In genomic region chr6:33560925-33561324, GRCm38 (mm10) we compare ENCODE assay signal across 33 mouse cellular contexts.
A peak's percentile ranks its signal among the peaks of the same experiment; 100 is the strongest.
DNase-seq lines count a peak whose midpoint lies in the region; ATAC-seq and TF ChIP-seq lines count a peak whose summit lies in the region.
"Had no signal": no experiment of that assay in that cellular context is flagged by ENCODE, and none has a peak within 500 bp of the region (broad histone marks: within the 10 kb centered on the region; RNA-seq: fewer than 3 reads in every experiment).

No protein-coding gene starts in this region.

- no peak for ATAC-seq in granulocyte monocyte progenitor cell, adult 5-6 weeks (replicated peaks; ENCODE audit: poor library complexity, severe bottlenecking)
- no peak for ATAC-seq in midbrain, postnatal 0 days (ENCODE audit: low FRiP score)
- ATAC-seq: activated CD4-positive, CD25-positive, alpha-beta regulatory T cell, adult 4 months; forebrain, embryonic 13.5 days; midbrain, embryonic 13.5 days had no signal

- H3K27me3 ChIP-seq in midbrain, postnatal 0 days (ENCODE audit: insufficient read depth, low read length) = no peaks in the 10 kb centered on the region
- H3K27me3 ChIP-seq: CH12.LX; embryonic facial prominence, embryonic 13.5 days; forebrain, embryonic 13.5 days; heart, embryonic 15.5 days; hindbrain, embryonic 13.5 days; kidney, embryonic 15.5 days; limb, embryonic 15.5 days; lung, embryonic 15.5 days; megakaryocyte, embryonic 14.5 days; midbrain, embryonic 13.5 days had no signal

- H3K27ac ChIP-seq in layer of hippocampus, adult 2 months = peak overlapping the region; percentile 69; the same call in 1 of the 2 replicates
- no peak overlapping the region for H3K27ac ChIP-seq in midbrain, postnatal 0 days (ENCODE audit: low read depth, low read length)
- H3K27ac ChIP-seq: embryonic facial prominence, embryonic 13.5 days; forebrain, embryonic 13.5 days; heart, embryonic 15.5 days; hindbrain, embryonic 13.5 days; kidney, embryonic 15.5 days; limb, embryonic 15.5 days; liver, embryonic 14.5 days; lung, embryonic 15.5 days; midbrain, embryonic 13.5 days had no signal

- H3K36me3 ChIP-seq in midbrain, postnatal 0 days (ENCODE audit: insufficient read depth, low read length) = no peaks in the 10 kb centered on the region
- H3K36me3 ChIP-seq: embryonic facial prominence, embryonic 13.5 days; heart, embryonic 15.5 days; hindbrain, embryonic 13.5 days; kidney, embryonic 15.5 days; limb, embryonic 15.5 days; lung, embryonic 15.5 days; midbrain, embryonic 13.5 days had no signal

- 88% methylated on average over 1 of the region's 1 CpGs for WGBS in midbrain, postnatal 0 days

- H3K9ac ChIP-seq in midbrain, postnatal 0 days (replicated peaks; ENCODE audit: low read length, poor library complexity, severe bottlenecking) = no peak overlapping the region
- H3K9ac ChIP-seq: embryonic facial prominence, embryonic 13.5 days; forebrain, embryonic 13.5 days; heart, embryonic 15.5 days; hindbrain, embryonic 13.5 days; kidney, embryonic 15.5 days; limb, embryonic 15.5 days; liver, embryonic 14.5 days; lung, embryonic 15.5 days; midbrain, embryonic 13.5 days had no signal

- peak in 1 of 2 experiments; percentile 33 for DNase-seq in layer of hippocampus, adult 2 months (ENCODE audit: low spot score in 2 of 2)
- DNase-seq in layer of hippocampus, adult 9-10 months (ENCODE audit: low spot score) = no peak
- peak; percentile 43 for DNase-seq in right cerebral cortex, postnatal 25 days
- DNase-seq in right cerebral cortex, postnatal 14 days = no peak
- DNase-seq in left cerebral cortex, postnatal 25 days (ENCODE audit: low spot score in 2 of 2) = peak; percentile 56 to 81
- no peak for DNase-seq in midbrain, postnatal 0 days (ENCODE audit: low spot score)
- DNase-seq: adrenal gland, adult 8-10 months; B cell, adult 2 months; cerebellum, adult 2 months; cerebellum, postnatal 25 days; embryo, embryonic 11 days; gastrocnemius, postnatal 36 days; heart, postnatal 36 days; kidney, adult 11 months; kidney, postnatal 36 days; lung, postnatal 36 days; spleen, adult 18-20 months; thymus, postnatal 14 days had no signal

- intact Hi-C loops in left cerebral cortex, postnatal 25 days (cut with DNase I) = loop anchor here (1.0 kb wide), 1 partner anchor 18 kb away; no protein-coding TSS in a partner anchor

- no peak for TF ChIP-seq CTCF in layer of hippocampus, adult 2 months (conservative IDR thresholded peaks at IDR 0.05)
- no peak for TF ChIP-seq CTCF in midbrain, postnatal 0 days (IDR thresholded peaks at IDR 0.05)

- no peak overlapping the region for H3K4me2 ChIP-seq in midbrain, postnatal 0 days (ENCODE audit: low read depth, low read length, poor library complexity, severe bottlenecking)
- H3K4me2 ChIP-seq: embryonic facial prominence, embryonic 13.5 days; forebrain, embryonic 13.5 days; heart, embryonic 15.5 days; hindbrain, embryonic 13.5 days; kidney, embryonic 15.5 days; limb, embryonic 15.5 days; lung, embryonic 15.5 days; midbrain, embryonic 13.5 days had no signal

- no peak overlapping the region for H3K4me3 ChIP-seq in layer of hippocampus, adult 2 months
- H3K4me3 ChIP-seq in midbrain, postnatal 0 days (ENCODE audit: low read depth, low read length) = no peak overlapping the region
- H3K4me3 ChIP-seq: embryonic facial prominence, embryonic 13.5 days; erythroblast, embryonic 14.5 days; forebrain, embryonic 13.5 days; heart, embryonic 15.5 days; hindbrain, embryonic 13.5 days; kidney, embryonic 15.5 days; limb, embryonic 15.5 days; lung, embryonic 15.5 days; megakaryocyte, embryonic 14.5 days; midbrain, embryonic 13.5 days had no signal

- H3K4me1 ChIP-seq in midbrain, postnatal 0 days (ENCODE audit: insufficient read depth, low read length) = no peaks in the 10 kb centered on the region
- H3K4me1 ChIP-seq: embryonic facial prominence, embryonic 13.5 days; forebrain, embryonic 13.5 days; heart, embryonic 15.5 days; limb, embryonic 15.5 days; lung, embryonic 15.5 days; midbrain, embryonic 13.5 days had no signal

- no peaks in the 10 kb centered on the region for H3K9me3 ChIP-seq in midbrain, postnatal 0 days (ENCODE audit: low read length)
- H3K9me3 ChIP-seq: embryonic facial prominence, embryonic 13.5 days; forebrain, embryonic 13.5 days; G1E; heart, embryonic 15.5 days; hindbrain, embryonic 13.5 days; kidney, embryonic 15.5 days; limb, embryonic 15.5 days; lung, embryonic 15.5 days; megakaryocyte, embryonic 14.5 days; midbrain, embryonic 13.5 days had no signal

Comparison
In these comparisons a context has a peak if more than half of its experiments do, and no peak if none do; other contexts are left out.
1. DNase-seq: peak in right cerebral cortex, postnatal 25 days (single experiment) and left cerebral cortex, postnatal 25 days (2 of 2); none in layer of hippocampus, adult 9-10 months (single experiment), right cerebral cortex, postnatal 14 days (single experiment) and midbrain, postnatal 0 days (single experiment).